17 mouse cellular contexts compared by ENCODE assay signal in the genomic region with DNA sequence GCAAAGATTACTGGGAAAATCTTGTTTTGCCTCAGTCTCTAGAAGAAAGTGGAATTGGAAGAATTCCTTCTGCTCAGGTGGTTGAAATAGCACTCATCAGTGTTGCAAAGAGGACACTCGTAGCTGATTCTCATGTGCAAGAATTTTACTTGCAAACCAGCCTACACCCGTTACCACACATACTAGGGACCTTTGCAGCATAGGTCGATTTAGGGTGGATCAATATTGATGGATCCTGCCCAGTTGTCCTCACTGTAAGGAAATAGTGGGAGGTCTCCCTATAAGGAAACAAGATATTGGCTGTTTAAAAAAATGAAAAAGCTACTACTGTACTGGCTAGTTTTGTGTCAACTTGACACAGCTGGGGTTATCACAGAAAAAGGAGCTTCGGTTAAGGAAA.
"Had no signal": no experiment of that assay in that cellular context is flagged by ENCODE, and none has a peak within 500 bp of the region (broad histone marks: within the 10 kb centered on the region; RNA-seq: fewer than 3 reads in every experiment).

No protein-coding gene starts in this region.

- H3K9me3 ChIP-seq: lung, embryonic 15.5 days; midbrain, embryonic 13.5 days; midbrain, embryonic 15.5 days; neural tube, embryonic 12.5 days; stomach, embryonic 15.5 days had no signal

- H3K27ac ChIP-seq: lung, embryonic 15.5 days; macrophage; midbrain, embryonic 13.5 days; midbrain, embryonic 15.5 days; neural tube, embryonic 12.5 days; stomach, embryonic 15.5 days; stomach, postnatal 0 days had no signal

- H3K4me1 ChIP-seq: megakaryocyte, embryonic 14.5 days; neural tube, embryonic 12.5 days; stomach, embryonic 15.5 days had no signal

- DNase-seq: lung, adult 2 months; lung, postnatal 14 days; lung, postnatal 36 days; right cerebral cortex, postnatal 14 days; thymus, adult 2 months; thymus, postnatal 25 days; thymus, postnatal 4 days had no signal

- H3K4me2 ChIP-seq: lung, embryonic 15.5 days; midbrain, embryonic 11.5 days; midbrain, embryonic 13.5 days; midbrain, embryonic 15.5 days; neural tube, embryonic 12.5 days; stomach, embryonic 15.5 days had no signal

- ATAC-seq: lung, postnatal 0 days; midbrain, embryonic 13.5 days; midbrain, embryonic 15.5 days had no signal

- H3K36me3 ChIP-seq: lung, embryonic 15.5 days; midbrain, embryonic 13.5 days; midbrain, embryonic 15.5 days; neural tube, embryonic 12.5 days; stomach, embryonic 15.5 days had no signal

- H3K4me3 ChIP-seq: lung, embryonic 15.5 days; megakaryocyte, embryonic 14.5 days; midbrain, embryonic 13.5 days; midbrain, embryonic 15.5 days; neural tube, embryonic 12.5 days; stomach, embryonic 15.5 days had no signal

- H3K9ac ChIP-seq: lung, embryonic 15.5 days; midbrain, embryonic 13.5 days; midbrain, embryonic 15.5 days; neural tube, embryonic 12.5 days; stomach, embryonic 15.5 days had no signal

- H3K27me3 ChIP-seq: lung, embryonic 15.5 days; megakaryocyte, embryonic 14.5 days; midbrain, embryonic 13.5 days; midbrain, embryonic 15.5 days; neural tube, embryonic 12.5 days; stomach, embryonic 15.5 days had no signal
